Mouse (Mus musculus) forebrain, embryonic 12.5 days (tissue): ENCODE measurements at regions not wholly inside any gene's neighbourhood (a gene's known extent, or its start where the extent isn't known, plus 50 kb on each side); places are given as distances from the start of the nearest gene placed in this dataset.

Experiments
- ATAC-seq: fragments of 200-750 bp; cut with Nextera tagmentation; 2 replicates; pipeline ENCODE4 v1.8.0; 2017; ENCODE audit warnings: moderate TSS enrichment; ENCODE audit not compliant: low FRiP score
- H3K27ac ChIP-seq: fragments of 300-500 bp; sonication (generic); 2 replicates; pipeline ENCODE4 v1.5.1; 2016; ENCODE audit warnings: mild to moderate bottlenecking
- H3K27me3 ChIP-seq: fragments of 300-500 bp; sonication (generic); 2 replicates; pipeline ENCODE4 v1.6.1; 2016; ENCODE audit warnings: mild to moderate bottlenecking
- H3K36me3 ChIP-seq: fragments of 300-500 bp; sonication (generic); replicated peaks from 2 replicates; pipeline ENCODE4 v1.6.1; 2016; ENCODE audit warnings: mild to moderate bottlenecking
- H3K4me1 ChIP-seq: fragments of 300-500 bp; sonication (generic); 2 replicates; pipeline ENCODE4 v1.6.1; 2016
- H3K4me2 ChIP-seq: fragments of 300-500 bp; sonication (generic); 2 replicates; pipeline ENCODE4 v1.6.1; 2016; ENCODE audit warnings: mild to moderate bottlenecking, moderate library complexity
- H3K4me3 ChIP-seq: fragments of 300-500 bp; sonication (generic); replicated peaks from 2 replicates; pipeline ENCODE4 v1.5.1; 2016; ENCODE audit warnings: mild to moderate bottlenecking
- H3K9ac ChIP-seq: fragments of 300-500 bp; sonication (generic); 2 replicates; pipeline ENCODE4 v1.6.1; 2016; ENCODE audit warnings: mild to moderate bottlenecking
- H3K9me3 ChIP-seq: fragments of 300-500 bp; sonication (generic); 2 replicates; pipeline ENCODE4 v1.6.1; 2016
- WGBS: fragments of 180-500 bp; shearing (Covaris S2); methylation state at CpG from one replicate; pipeline ENCODE4 v1.1.7; 2016; 5-methylcytosine and 5-hydroxymethylcytosine counted together

DNA sequence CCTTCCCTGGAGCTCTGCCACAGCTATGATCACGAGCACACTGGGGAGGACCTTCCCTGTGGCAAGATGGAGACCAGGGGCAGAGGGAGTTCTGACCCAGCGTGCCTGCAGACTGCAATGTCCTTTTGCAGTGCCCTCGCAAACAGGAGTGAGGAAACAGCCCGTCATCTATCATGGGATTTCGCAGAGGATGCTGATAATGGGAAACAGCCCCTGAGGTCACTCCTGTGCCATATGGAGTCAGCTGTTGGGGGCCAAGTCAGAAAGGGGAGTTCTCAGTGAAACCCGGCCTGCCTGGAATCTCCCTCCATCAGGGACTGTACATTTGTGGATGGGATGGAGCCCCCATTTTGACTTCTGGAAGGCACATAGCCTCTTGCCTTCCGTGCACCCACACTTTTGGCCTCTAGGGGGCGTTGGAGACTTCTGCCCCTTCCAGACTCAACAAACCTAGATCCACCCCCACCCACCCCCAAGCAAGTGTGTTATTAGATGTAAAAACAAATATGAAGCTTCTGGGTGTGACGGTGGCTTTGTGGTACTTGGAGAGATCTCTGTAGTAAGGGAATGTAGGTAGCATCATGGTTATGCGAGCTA lies 98.1 kb downstream of the Kdr start:
- no peak overlapping the region for H3K27ac ChIP-seq
- whole genome bisulfite sequencing: 86% methylated on average over 10 of the region's 10 CpGs
- 0 out of 2 replicates have a peak, but pooled peaks cover 2% of the 10 kb centered on the region for H3K9me3 ChIP-seq
- no peak overlapping the region for H3K9ac ChIP-seq
- H3K36me3 ChIP-seq: no peaks in the 10 kb centered on the region
- H3K4me2 ChIP-seq: no peak overlapping the region
- ATAC-seq: no peak
- H3K4me1 ChIP-seq: no peaks in the 10 kb centered on the region
- H3K4me3 ChIP-seq: no peak overlapping the region
- H3K27me3 ChIP-seq: no peaks in the 10 kb centered on the region

DNA sequence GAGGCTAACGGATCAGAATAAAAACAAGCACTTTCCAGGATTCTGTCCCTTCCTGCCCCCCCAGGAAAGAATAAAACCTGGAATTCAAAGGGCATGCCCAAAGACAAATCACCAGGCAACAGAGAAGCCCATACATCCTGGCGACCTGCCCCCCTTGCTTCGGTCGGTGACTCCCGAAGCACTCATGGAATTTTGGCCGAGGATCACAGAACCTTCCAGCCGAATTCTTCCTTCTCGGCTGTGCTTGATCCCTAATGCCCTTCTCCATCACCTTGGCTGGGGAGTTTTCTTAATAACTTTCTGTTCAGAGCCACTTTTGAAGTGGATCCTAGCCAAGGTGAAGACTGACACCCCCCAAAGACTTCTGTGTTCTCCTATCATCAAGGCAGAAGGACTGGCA lies 99.9 kb downstream of the Kdr start:
- Histone ChIP-seq H3K9me3 (0 out of 2 replicates have a peak, but pooled peaks cover 2% of the 10 kb centered on the region), H3K4me1 (no peaks in the 10 kb centered on the region), H3K4me3 (no peak overlapping the region), H3K36me3 (no peaks in the 10 kb centered on the region), H3K9ac (no peak overlapping the region), H3K27me3 (no peaks in the 10 kb centered on the region), H3K27ac (no peak overlapping the region), H3K4me2 (no peak overlapping the region)
- no peak for ATAC-seq
- 88% methylated on average over 8 of the region's 8 CpGs for WGBS

GRCm38 (mm10) chr5:75877609-75877971 lies 100.7 kb downstream of the Kdr start:
- ATAC-seq: no peak
- H3K9ac ChIP-seq: no peak overlapping the region
- 0 out of 2 replicates have a peak, but pooled peaks cover 2% of the 10 kb centered on the region for H3K9me3 ChIP-seq
- 77% methylated on average over 4 of the region's 4 CpGs for WGBS
- H3K4me2 ChIP-seq: no peak overlapping the region
- no peaks in the 10 kb centered on the region for H3K27me3 ChIP-seq
- no peaks in the 10 kb centered on the region for H3K4me1 ChIP-seq
- H3K4me3 ChIP-seq: no peak overlapping the region
- H3K36me3 ChIP-seq: no peaks in the 10 kb centered on the region
- H3K27ac ChIP-seq: no peak overlapping the region

DNA sequence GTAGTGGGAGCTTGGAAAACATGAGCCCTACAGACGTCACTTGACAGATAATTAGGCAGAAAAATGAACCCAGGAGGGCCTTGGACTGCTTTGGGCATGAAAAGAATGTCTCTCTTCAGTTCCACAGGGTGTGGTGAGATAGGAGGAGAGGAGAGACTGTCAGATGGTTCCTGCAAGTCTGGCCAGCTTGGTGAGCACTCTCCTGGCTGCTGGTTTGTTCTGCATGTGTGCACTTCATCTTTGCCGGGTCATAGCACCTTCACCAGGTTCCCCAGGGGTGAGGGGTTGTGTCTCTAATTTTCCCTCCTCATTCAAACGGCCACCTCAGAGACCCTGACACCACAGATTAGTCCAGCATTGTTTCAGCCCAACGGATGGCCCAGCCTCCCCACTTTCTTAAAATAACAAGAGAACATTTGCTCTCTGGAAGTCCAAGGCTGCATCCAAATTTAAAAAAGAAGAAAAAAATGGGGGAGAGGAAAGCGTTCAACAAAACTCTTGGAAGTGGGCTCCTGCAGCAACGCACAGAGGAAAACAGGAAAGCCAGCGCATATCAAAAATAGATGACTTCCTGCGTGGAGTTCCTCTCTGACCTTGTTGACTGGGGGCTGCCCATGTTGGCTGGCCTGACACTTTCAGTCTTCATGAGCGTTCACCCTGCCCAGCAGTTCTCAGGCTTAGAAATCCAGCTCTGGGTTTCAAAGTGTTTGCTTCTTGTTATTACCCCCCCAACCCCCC lies 101.2 kb downstream of the Kdr start:
- ATAC-seq: no peak
- H3K9me3 ChIP-seq: 0 out of 2 replicates have a peak, but pooled peaks cover 2% of the 10 kb centered on the region

DNA sequence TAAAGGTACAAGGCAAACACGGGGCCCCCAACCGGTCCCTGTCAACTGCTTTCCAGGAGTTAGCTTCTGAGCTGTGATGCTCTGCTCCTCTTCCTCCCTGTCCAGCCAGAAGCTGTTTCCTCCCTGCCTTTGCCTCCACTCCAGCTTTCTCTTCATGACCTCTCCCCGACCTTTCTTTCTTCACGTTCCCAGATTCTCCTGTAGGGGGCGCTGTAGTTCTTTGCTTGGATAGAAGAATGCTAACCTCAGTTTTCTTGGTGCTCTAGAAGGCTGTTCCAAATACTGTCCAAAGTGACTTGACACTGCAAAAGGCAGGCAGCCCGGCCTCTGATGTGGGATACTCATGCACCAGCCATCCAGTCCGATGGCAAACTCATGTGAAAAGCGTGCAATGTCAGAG lies 107.1 kb downstream of the Kdr start:
- Histone ChIP-seq H3K27ac (no peak overlapping the region), H3K9me3 (no peaks in the 10 kb centered on the region), H3K4me3 (no peak overlapping the region), H3K36me3 (no peaks in the 10 kb centered on the region), H3K27me3 (no peaks in the 10 kb centered on the region), H3K4me2 (no peak overlapping the region), H3K4me1 (0 out of 2 replicates have a peak, but pooled peaks cover 4% of the 10 kb centered on the region), H3K9ac (no peak overlapping the region)
- no peak for ATAC-seq
- WGBS: 27% methylated on average over 8 of the region's 8 CpGs

More for the DNA sequence above, 101.2 kb downstream of the Kdr start:
- H3K4me2 ChIP-seq: no peak overlapping the region
- no peaks in the 10 kb centered on the region for H3K4me1 ChIP-seq
- no peak overlapping the region for H3K4me3 ChIP-seq
- no peak overlapping the region for H3K27ac ChIP-seq
- WGBS: 73% methylated on average over 9 of the region's 9 CpGs
- H3K36me3 ChIP-seq: no peaks in the 10 kb centered on the region
- no peak overlapping the region for H3K9ac ChIP-seq
- H3K27me3 ChIP-seq: no peaks in the 10 kb centered on the region

- WGBS: 87% methylated on average over 14 of the region's 14 CpGs
- ATAC-seq: no peak
- 0 out of 2 replicates have a peak, but pooled peaks cover 4% of the 10 kb centered on the region for H3K4me1 ChIP-seq
- H3K9ac ChIP-seq: no peak overlapping the region
- no peak overlapping the region for H3K4me2 ChIP-seq
- no peaks in the 10 kb centered on the region for H3K9me3 ChIP-seq
- no peak overlapping the region for H3K27ac ChIP-seq
- no peak overlapping the region for H3K4me3 ChIP-seq
- no peaks in the 10 kb centered on the region for H3K27me3 ChIP-seq
- no peaks in the 10 kb centered on the region for H3K36me3 ChIP-seq
These were observed 107.6 kb downstream of the Kdr start for GRCm38 (mm10) chr5:75870666-75871065.

DNA sequence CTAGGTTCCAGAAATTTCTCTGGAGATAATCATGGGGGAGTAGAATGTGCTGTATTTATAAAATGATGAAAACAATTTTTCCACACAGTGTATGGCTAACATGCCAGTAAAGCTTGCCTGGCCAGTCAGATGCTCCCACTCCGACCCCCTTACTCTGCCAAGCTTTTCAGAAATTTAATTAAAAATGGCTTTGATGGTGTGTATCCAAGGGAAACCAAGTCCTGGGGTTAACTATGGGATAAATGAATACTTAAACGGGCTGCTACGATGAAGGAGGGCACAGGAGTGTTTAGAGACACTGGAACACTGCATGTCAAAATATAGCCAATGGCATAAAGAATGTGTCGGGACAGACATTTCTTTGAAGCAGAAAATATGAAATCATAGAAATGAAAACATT lies 108.7 kb downstream of the Kdr start:
- Histone ChIP-seq H3K9ac (no peak overlapping the region), H3K4me3 (no peak overlapping the region), H3K27me3 (no peaks in the 10 kb centered on the region), H3K36me3 (no peaks in the 10 kb centered on the region), H3K4me2 (no peak overlapping the region), H3K4me1 (0 out of 2 replicates have a peak, but pooled peaks cover 4% of the 10 kb centered on the region), H3K9me3 (no peaks in the 10 kb centered on the region), H3K27ac (0 out of 2 replicates have a peak overlapping the region, but pooled peaks have one; percentile 25)
- ATAC-seq: no peak
- 32% methylated on average over 4 of the region's 4 CpGs for WGBS

- Histone ChIP-seq H3K9me3 (no peaks in the 10 kb centered on the region), H3K27me3 (peaks cover 6% of the 10 kb centered on the region), H3K4me1 (peaks cover 16% of the 10 kb centered on the region), H3K4me2 (no peak overlapping the region), H3K27ac (no peak overlapping the region), H3K9ac (no peak overlapping the region), H3K36me3 (no peaks in the 10 kb centered on the region), H3K4me3 (no peak overlapping the region)
- WGBS: 91% methylated on average over 6 of the region's 6 CpGs
- ATAC-seq: no peak
These were observed 113.2 kb downstream of the Kdr start for GRCm38 (mm10) chr5:75865096-75865495.

- H3K27ac ChIP-seq: no peak overlapping the region
- 62% methylated on average over 6 of the region's 6 CpGs for WGBS
- H3K9me3 ChIP-seq: no peaks in the 10 kb centered on the region
- peaks cover 7% of the 10 kb centered on the region for H3K27me3 ChIP-seq
- no peaks in the 10 kb centered on the region for H3K36me3 ChIP-seq
- ATAC-seq: no peak
- H3K4me3 ChIP-seq: no peak overlapping the region
- H3K4me1 ChIP-seq: peaks cover 12% of the 10 kb centered on the region
- H3K9ac ChIP-seq: no peak overlapping the region
- no peak overlapping the region for H3K4me2 ChIP-seq
These were observed 114.9 kb downstream of the Kdr start for GRCm38 (mm10) chr5:75863358-75863757.

GRCm38 (mm10) chr5:75862630-75862991 lies 115.6 kb downstream of the Kdr start:
- Histone ChIP-seq H3K36me3 (no peaks in the 10 kb centered on the region), H3K4me3 (no peak overlapping the region), H3K4me2 (peak overlapping the region; percentile 11; the same call in 1 of the 2 replicates), H3K27ac (no peak overlapping the region), H3K9ac (no peak overlapping the region), H3K27me3 (peaks cover 7% of the 10 kb centered on the region), H3K9me3 (no peaks in the 10 kb centered on the region), H3K4me1 (peaks cover 12% of the 10 kb centered on the region)
- 13% methylated on average over 8 of the region's 8 CpGs for WGBS
- peak; percentile 77 for ATAC-seq

- H3K4me2 ChIP-seq: peak overlapping the region; percentile 11; the same call in 1 of the 2 replicates
- peaks cover 12% of the 10 kb centered on the region for H3K4me1 ChIP-seq
- no peak overlapping the region for H3K27ac ChIP-seq
- H3K36me3 ChIP-seq: no peaks in the 10 kb centered on the region
- no peaks in the 10 kb centered on the region for H3K9me3 ChIP-seq
- 14% methylated on average over 8 of the region's 8 CpGs for WGBS
- H3K9ac ChIP-seq: no peak overlapping the region
- H3K4me3 ChIP-seq: no peak overlapping the region
- peaks cover 7% of the 10 kb centered on the region for H3K27me3 ChIP-seq
- peak; percentile 17 for ATAC-seq
These were observed 116.2 kb downstream of the Kdr start for GRCm38 (mm10) chr5:75861916-75862629.

DNA sequence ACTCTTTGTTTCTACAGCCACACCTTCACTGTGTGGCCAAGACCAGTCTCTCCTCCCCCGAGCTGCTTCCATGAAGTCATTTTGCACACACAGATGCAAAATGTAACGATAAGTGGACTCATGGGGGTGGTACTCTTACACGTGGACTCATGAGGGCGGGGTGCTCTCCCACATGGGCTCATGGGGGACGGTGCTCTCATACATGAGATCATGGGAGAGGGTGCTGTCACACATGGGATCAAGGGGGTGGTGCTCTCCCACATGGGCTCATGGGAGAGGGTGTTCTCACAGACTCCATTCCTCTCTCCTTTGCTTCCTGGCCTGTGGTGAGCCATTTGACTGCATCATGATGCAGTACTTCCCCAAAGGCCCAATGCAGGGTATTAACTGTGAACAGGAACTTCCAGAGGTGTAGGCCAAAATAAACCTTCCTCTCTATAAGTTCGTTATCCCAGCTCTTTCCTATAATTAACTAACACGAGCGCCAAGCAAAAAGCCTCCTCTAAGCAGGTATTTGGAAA lies 118.9 kb downstream of the Kdr start:
- Histone ChIP-seq H3K27ac (no peak overlapping the region), H3K36me3 (no peaks in the 10 kb centered on the region), H3K27me3 (peaks cover 14% of the 10 kb centered on the region)

More for the DNA sequence above, 118.9 kb downstream of the Kdr start:
- Histone ChIP-seq H3K9ac (no peak overlapping the region), H3K4me3 (no peak overlapping the region), H3K9me3 (no peaks in the 10 kb centered on the region), H3K4me1 (peaks cover 12% of the 10 kb centered on the region), H3K4me2 (no peak overlapping the region)
- no peak for ATAC-seq
- 88% methylated on average over 8 of the region's 8 CpGs for WGBS
